Mouse (Mus musculus): Measurements from ENCODE around the gene Psmc2.

DNA sequence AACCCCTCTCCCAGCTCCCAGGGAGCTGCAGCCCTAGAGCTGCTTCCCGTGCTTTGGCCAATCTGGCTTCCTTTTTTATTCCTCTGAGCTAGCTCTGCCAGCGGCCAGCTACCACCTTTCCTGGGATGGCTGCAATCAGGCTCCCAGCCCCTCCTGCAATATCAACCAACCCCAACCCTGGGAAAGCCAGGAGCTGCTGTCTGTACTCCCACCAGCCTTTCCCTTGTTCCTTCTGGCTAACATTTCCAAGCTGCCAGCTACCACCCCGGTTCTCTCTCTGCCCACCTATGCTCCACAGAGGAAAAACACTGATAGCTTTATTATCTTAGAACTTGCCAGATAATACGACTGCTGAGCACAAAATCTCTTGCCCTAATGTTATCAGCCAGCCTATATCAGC, 19.8 kb downstream of the Psmc2 start:
- TF ChIP-seq CTCF (conservative IDR thresholded peaks at IDR 0.05; ENCODE audit: insufficient read depth, insufficient read length, low read depth, low read length) (no peak), POLR2A (IDR thresholded peaks at IDR 0.05; ENCODE audit: low read depth, low read length) (no peak)
